Mouse (Mus musculus) large intestine, adult 2 months (tissue): ENCODE results near the gene Ccr2. TPM values are rescaled to one million over a fixed set of nuclear protein-coding genes. Genes with fewer than 3 reads are reported as not detected.
"Not testable (repeated sequence)": the region's sequence is repeated elsewhere in the genome, so short reads cannot be mapped to it uniquely, and the experiment has no call there.

Experiments used
- DNase-seq: peaks from one replicate; pipeline ENCODE4 v3.0.0-alpha.2; 2012; ENCODE audit warnings: low read depth, low spot score
- WGBS: fragments of 180-500 bp; shearing (Covaris S2); methylation state at CpG from one replicate; pipeline ENCODE4 v1.1.7; 2018; 5-methylcytosine and 5-hydroxymethylcytosine counted together
- polyA plus RNA-seq: library from polyadenylated mRNA; depleted of rRNA; stranded (reverse); fragments of >200 nt; gene quantifications from 2 replicates; pipeline ENCODE4 v1.2.3, GENCODE M21; 2012; rRNA removed

Ccr2 gene
- polyA plus RNA-seq, 1 experiment: 1.0 TPM

DNA sequence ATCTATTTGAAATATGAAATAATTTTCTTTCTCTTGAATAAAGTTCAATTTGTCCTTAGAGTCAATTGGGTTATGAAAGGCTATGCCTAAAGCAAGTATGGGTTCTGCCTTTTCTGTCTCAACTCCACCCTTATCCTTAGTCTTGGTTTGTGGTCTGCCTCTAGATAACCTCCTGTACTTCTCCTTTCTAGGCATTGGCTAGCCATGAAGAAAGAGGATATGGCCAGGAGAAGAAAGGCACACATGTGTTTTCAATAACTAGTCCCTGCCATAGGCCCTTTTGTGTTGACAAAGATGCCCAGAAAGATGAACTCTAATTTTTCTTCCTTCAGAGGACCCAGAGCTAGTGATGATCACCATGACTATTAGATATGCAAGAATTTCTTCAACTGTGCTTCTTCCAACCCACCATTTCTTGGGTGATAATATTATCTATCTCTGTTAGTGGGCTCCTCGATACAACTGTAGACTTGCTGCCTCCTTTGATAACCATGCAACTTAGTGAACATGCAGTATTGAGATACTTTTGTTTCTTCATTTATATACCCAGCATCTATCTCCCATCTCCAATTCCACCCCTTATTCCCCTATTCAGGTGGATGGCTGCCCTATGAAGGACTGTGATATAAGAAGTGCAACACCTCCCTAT lies 11.0 kb downstream of the Ccr2 start:
- WGBS: 93% methylated on average over 1 of the region's 1 CpGs
- DNase-seq: no peak

DNA sequence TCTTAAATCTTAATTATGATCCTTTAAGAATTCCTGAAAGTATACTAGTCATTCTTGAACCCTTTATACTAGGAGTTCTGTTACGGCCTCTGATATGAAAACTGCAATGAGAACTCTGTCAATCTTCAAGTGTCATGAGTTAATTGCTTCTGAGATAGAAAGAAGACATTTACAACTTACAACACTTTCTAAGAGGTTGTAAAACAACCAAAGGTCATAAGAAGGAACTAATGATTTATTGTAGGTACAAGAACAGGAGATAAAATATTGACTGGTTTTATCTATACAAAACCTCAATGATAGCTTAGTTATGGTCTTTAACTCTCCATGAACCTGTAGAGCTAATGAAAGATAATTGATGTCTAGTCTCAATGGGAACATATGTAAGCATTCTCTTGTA lies 12.0 kb downstream of the Ccr2 start:
- no peak for DNase-seq
- WGBS: 32% methylated on average over 1 of the region's 1 CpGs

- WGBS: 83% methylated on average over 1 of the region's 1 CpGs
- DNase-seq: no peak
Observed at GRCm38 (mm10) chr9:124118489-124118888, 16.7 kb downstream of the Ccr2 start.

- 69% methylated on average over 3 of the region's 3 CpGs for WGBS
- DNase-seq: no peak
Observed at GRCm38 (mm10) chr9:124121387-124122184, 19.8 kb downstream of the Ccr2 start, which contains the start of gene Ccr5. Gene Ccr5, plus strand, starts transcription at chr9:124121543.

DNA sequence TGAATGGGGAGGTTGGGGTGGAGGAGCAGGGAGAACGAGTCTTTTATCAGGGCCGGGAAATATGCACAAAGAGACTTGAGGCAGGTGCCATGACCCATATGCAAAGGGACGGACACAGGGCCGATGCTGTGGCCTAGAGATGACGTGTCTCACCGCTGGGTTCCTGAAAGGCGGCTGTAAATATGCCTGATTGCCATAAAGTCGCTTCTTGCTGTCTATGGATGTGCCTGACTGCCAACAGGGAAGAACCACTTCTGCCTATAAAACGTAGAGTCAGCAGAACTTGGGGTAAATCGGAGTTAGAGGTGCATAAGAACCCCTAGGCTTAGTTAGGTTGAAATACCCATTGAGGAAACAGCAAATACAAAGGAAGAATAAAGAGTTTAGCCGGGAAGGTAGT lies 23.8 kb downstream of the Ccr2 start:
- no peak for DNase-seq

DNA sequence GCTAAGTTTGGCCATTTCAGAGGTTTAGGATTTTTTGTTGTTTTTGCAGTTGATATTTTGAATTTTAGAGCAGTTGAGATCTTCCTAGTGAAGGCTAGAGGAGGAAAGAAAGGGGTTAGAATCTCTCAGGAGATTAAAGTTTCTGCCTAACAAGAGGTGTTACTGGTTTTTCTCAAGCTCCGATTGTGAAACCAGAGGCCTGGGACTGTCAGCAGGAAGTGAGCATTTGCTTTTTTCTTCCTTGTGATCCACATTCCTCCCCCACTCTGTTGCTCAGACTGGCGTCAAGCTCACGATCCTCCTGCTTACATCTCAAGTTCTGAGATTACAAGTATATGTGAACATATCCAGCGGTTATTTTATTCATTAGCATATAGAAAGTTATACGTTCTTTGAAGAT lies 24.6 kb downstream of the Ccr2 start:
- DNase-seq: no peak
- 26% methylated on average over 5 of the region's 5 CpGs for WGBS

More for the DNA sequence above, 23.8 kb downstream of the Ccr2 start:
- 27% methylated on average over 11 of the region's 11 CpGs for WGBS

DNA sequence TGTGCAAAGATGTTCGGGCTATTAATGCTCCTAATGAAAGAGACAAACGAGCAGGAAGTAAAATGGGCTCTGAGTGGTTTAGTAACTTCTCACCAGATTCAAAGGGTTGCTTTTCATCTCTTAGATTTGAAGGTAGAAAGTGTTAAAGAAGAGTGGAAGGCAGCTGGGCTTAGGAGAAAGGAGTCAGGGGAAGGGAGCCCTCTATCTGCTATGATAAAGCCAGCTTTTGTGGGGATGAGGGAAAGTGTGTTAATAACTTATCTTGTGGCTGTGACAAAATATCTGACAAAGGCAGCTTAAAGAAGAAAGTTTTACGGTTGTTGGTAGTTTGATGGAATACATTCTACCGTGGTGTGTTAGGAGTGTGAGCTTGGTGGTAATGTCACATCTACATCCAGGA lies 25.7 kb downstream of the Ccr2 start:
- DNase-seq: no peak
- 52% methylated on average over 4 of the region's 4 CpGs for WGBS

DNA sequence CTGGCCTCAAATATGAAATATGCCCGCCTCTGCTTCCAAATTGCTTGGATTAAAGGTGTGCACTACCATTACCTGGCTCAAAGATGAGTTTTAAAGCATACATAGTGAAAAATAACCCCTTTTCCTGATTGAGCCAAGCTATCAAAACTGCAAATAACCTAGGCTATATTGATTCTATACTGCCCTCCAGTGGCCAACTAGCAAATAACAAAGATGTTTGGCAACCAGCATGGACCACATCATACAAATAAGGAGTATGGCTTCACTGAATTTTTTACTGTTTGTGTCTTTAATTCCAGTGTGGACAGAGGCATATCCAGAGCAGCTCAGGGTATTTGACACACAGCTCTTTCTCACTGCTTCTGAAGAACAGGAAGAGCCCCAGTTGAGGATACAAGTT lies 26.6 kb downstream of the Ccr2 start:
- 4% methylated on average over 1 of the region's 1 CpGs for WGBS
- DNase-seq: peak; percentile 48

DNA sequence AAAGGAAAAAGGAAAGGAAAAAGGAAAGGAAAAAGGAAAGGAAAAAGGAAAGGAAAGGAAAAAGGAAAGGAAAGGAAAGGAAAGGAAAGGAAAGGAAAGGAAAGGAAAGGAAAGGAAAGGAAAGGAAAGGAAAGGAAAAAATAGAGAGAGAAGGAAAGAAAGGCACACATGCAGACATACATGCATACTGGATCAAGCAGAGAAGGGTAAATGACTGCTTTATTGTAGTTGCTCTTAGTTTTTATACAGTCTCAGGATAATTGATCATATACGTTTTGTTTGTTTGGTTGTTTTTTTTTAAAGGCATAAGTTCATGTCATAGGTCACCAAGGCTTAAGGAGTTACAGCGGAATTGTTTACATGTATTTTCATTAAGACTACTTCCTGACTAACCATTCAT lies 31.1 kb downstream of the Ccr2 start:
- 74% methylated on average over 2 of the region's 2 CpGs for WGBS
- DNase-seq: not testable (repeated sequence)

DNA sequence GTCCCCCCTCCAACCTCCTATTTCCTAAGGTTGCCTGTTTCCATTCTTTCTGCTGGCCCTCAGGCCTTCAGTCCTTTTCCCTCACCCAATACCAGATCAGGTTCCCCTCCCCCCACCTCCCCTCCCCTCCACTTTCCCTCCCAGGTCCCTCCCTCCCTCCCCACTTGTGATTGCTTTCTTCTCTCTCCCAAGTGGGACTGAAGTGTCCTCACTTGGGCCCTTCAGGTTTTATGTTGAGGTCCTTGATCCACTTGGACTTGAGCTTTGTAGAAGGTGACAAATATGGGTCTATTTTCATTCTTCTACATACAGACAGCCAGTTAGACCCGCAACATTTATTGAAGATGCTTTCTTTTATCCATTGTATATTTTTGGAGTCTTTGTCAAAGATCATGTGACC lies 33.2 kb downstream of the Ccr2 start:
- not testable (repeated sequence) for DNase-seq
- 90% methylated on average over 1 of the region's 1 CpGs for WGBS

- no peak for DNase-seq
- WGBS: 65% methylated on average over 11 of the region's 11 CpGs
Observed at GRCm38 (mm10) chr9:124137619-124138018, 35.9 kb downstream of the Ccr2 start.

DNA sequence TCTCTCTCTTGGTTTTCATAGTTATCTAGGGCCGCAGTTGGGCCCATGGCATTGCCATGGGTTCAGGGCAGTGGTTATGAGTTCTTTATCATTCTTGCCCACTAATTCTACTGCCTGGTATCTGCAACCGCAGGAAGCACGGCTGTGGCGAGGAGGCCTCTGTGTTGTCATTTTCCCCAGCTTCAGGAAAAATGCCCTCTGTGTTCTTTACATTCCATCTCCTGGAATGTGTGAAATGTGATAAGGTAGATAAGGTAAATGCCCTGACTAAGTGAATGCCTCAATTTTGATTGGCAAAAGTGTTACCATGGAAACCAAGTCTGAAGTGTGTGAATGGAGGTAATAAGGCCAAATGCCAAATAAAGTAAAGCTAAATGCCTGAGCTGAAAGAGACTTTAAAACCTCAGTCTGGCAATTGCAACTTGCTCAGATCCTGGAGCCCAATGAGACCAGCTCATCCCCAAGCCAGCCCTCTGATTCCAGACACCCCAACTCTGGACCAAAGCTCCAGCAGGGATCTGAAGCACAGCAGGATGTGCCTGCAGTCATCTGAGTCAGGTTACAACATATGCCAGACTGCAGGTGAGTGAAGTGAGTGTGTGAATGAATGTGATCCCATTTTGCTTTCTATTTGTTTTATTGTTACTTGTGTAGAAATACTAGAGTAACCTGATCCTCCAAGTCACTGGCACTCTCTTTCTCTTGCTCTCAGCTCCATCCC lies 36.5 kb downstream of the Ccr2 start:
- 34% methylated on average over 4 of the region's 4 CpGs for WGBS
- no peak for DNase-seq

DNA sequence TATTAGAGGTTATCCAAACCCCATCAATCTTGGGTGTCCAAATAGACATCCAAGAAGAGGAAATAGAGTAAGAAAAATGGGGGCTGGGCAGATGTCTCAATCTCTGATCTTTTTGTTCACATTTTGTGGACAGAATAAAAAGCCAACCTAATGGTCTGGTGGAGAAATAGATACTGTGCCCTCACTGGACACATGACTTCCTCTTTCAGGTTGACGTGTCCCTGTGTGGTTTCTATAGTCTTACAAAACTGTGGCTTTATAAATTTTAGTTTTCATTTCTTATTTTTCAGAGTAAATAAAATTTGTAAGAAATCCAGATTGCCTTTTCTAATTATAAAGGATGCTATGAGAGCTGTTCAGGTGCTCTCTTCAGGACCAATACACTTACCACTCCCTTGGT lies 41.9 kb downstream of the Ccr2 start:
- WGBS: 86% methylated on average over 1 of the region's 1 CpGs
- no peak for DNase-seq

GRCm38 (mm10) chr9:124146307-124146706 lies 44.6 kb downstream of the Ccr2 start:
- no peak for DNase-seq

Other genes starting within 250 kb of the Ccr2 start
- 0.30 and 0.64 TPM in 2 replicates for gene Xcr1, start 239.9 kb upstream of the Ccr2 start, polyA plus RNA-seq
- 4.4 and 5.2 TPM in 2 replicates for gene Ccr1, start 133.3 kb upstream of the Ccr2 start, polyA plus RNA-seq
- gene Ccr1l1, start 123.5 kb upstream of the Ccr2 start, polyA plus RNA-seq: 0.25 TPM in 1 of 2 replicates, not detected in the other
- 0.11 and 0.19 TPM in 2 replicates for gene Ccr3, start 80.0 kb upstream of the Ccr2 start, polyA plus RNA-seq
- 1.7 and 4.5 TPM in 2 replicates for gene Ccr5, start 19.6 kb downstream of the Ccr2 start, polyA plus RNA-seq
- gene 2010315B03Rik, start 210.7 kb downstream of the Ccr2 start, polyA plus RNA-seq: 5.7 and 7.6 TPM in 2 replicates